Mouse (Mus musculus): ENCODE data around the gene Slc35g2.
A peak's percentile ranks its signal among the peaks of the same experiment; 100 is the strongest.

Gene Slc35g2

DNA sequence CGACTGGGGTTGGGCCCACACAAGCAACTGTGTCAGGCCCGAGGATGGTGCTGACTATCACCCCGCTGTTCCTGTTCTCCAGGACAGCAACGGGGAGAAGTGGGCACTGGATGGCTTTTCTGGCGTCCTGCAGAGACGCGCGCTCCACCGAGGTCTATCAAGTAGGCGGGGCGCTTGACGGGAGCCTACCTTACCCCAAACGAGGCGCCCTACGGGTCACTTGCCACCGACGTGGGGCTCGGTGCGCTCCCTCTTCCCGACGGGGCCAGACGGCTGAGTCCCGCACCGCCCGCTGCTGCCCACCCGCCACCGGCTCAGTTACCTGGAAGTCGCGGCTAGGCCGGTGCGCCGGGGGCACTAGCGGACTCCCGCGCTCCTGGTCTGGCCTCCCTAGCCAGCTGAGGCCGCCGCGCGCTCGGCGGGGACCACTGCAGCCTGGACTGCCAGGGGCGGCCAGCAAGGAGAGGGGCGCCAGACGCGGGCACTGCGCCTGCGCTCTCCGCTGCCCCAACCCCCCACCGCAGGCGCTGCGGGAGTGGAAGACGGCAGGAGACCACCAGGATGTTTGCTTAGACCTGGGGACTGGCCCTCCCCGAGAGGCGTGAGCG is at the start of gene Slc35g2:
TSS of gene Slc35g2 (minus strand) at position 465 of the 608 bp plus-strand sequence.
- peak; percentile 51 for DNase-seq (ENCODE audit: low read depth, low spot score)

- DNase-seq (ENCODE audit: low read depth, low spot score) = no peak
Measured at GRCm38 (mm10) chr9:100616947-100617346, 46.1 kb upstream of the Slc35g2 start.

DNA sequence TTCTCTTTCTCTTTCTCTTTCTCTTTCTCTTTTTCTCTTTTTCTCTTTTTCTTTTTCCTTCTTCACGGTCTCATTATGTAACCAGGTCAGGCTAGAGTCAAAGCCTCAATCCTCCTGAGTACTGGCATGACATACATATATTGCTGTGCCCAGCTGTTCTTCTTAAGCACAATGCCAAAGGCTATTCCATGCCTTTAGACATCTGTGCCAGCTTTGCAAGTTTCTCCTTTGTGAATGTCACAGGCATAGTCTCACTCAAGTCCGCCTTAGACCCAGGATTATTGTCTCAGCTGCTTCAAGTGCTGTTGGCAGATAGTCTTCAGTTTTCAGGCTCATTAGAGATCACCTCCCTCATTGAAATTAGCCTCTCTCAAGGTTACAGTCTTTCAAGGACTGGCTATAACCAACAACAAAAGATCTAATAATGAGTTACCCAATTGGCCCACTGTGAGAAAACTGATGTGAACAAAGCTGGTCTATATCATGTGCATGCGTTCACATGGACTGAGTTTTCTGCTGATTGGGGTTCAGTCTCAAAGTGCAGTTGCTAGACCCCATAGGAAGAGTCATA is 42.7 kb upstream of the Slc35g2 start:
- DNase-seq (ENCODE audit: low read depth, low spot score) = no peak

GRCm38 (mm10) chr9:100605985-100606554 is 35.2 kb upstream of the Slc35g2 start:
- peak; percentile 96 for DNase-seq (ENCODE audit: low read depth, low spot score)

DNA sequence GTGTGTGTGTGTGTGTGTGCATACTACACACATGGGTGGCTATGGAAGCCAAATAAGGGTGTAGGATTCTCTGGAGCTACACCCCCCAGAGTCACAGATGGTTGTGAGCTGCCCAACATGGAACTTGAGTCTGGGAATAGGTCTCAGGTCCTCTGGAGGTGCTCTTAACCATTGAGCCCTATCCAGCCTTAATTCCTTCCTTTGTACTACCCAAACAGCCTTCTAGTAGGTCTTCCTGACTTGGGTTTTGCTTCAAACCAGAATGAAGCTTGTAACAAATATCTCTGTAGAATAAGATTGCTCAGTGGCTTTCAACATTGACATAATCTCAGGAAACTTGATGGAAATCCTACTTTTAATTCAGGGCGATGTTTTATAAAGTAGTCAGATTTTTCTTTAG is 34.6 kb upstream of the Slc35g2 start:
- peak; percentile 65 for DNase-seq (ENCODE audit: low read depth, low spot score)

DNA sequence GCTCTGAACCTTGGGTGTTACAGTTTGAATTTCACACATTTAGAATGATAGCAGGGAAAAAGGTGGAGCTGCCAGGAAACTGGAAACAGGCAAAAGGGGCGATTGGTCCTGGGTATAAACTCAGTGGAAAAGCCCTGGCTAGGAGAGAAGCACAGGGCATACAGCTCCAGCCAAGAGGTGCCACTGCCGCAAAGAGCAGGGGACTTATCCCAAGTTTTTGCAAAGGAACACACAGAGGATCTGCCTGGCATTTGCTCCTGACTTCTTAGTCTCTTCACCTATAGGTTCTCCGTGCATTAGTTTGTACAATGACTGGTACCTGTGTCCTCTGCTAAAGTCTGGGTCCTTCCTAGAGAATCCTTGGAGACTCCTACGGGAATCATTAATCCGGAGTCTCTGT is 32.3 kb upstream of the Slc35g2 start:
- DNase-seq (ENCODE audit: low read depth, low spot score) = no peak

- DNase-seq (ENCODE audit: low read depth, low spot score) = no peak
Measured at GRCm38 (mm10) chr9:100602130-100602529, 31.2 kb upstream of the Slc35g2 start.

DNA sequence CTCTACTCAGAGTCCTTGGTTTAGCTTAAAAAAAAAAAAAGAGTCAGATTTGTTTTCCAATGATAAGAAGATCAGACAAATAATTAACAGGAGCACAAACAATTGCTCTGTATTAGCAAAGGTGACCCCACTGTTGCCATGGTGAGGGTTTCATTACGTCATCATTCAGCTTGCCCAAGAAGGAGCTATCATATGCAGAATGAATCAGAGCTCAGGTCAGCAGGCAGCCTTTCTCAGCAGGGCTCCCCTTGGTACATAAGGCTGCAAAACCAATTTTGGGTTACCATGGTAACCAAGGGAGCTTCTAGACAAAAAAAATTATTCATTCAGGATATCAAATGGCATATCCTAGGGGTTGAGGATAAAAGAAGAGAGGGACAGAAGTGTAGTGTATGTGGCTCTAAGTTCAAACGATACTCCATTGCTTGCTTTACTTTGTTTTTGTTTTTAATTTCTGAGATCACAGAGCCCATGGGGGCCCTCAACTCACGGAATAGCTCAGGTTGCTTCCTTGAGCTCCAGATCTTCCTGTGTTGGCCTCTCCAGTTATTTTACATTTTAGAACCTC is 29.0 kb upstream of the Slc35g2 start:
- DNase-seq (ENCODE audit: low read depth, low spot score) = no peak

- DNase-seq (ENCODE audit: low read depth, low spot score) = peak; percentile 71
Measured at GRCm38 (mm10) chr9:100597546-100597945, 26.7 kb upstream of the Slc35g2 start, which contains the start of gene Stag1. Gene Stag1 (plus strand): TSS chr9:100597798.

GRCm38 (mm10) chr9:100596317-100596716 is 25.4 kb upstream of the Slc35g2 start:
- peak; percentile 81 for DNase-seq (ENCODE audit: low read depth, low spot score)

DNA sequence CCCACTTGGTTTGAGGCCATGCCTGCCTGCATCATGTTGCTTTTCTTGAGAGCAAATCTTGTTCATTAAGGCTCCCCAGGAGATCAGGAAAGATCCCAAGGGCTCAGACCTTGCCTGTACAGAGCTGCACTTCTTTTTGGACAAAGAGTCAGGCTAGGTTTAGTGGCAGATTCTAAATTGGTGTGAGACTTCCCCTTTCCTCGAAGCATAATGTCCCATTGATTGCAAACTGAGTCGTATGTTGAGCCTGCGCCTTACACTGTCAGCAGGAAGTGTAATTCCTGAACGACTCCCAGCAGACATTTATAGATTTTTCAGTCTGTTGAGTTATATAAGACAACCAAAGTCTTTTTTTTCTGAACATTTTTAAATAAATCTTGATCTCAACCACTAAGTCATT is 19.6 kb upstream of the Slc35g2 start:
- no peak for DNase-seq (ENCODE audit: low read depth, low spot score)

DNA sequence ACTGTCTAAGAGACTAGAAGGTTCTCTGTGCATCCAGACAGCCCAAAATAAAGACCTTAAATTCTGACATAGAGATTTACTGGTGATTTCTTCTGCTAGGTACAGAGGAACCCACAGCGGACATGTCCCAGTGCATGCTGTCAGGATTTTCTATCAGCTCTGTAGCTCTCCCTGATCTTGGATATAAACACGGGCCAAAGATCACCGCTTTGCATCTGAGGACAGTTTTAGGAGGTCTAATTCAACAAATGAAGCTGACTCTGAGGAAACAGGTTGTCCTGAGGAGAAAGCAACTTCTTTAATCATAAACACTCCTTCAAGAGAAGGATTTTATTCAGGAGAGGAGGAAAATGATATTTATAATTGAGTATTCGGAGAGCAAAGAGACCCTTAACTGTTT is 13.1 kb upstream of the Slc35g2 start:
- DNase-seq (ENCODE audit: low read depth, low spot score) = no peak

DNA sequence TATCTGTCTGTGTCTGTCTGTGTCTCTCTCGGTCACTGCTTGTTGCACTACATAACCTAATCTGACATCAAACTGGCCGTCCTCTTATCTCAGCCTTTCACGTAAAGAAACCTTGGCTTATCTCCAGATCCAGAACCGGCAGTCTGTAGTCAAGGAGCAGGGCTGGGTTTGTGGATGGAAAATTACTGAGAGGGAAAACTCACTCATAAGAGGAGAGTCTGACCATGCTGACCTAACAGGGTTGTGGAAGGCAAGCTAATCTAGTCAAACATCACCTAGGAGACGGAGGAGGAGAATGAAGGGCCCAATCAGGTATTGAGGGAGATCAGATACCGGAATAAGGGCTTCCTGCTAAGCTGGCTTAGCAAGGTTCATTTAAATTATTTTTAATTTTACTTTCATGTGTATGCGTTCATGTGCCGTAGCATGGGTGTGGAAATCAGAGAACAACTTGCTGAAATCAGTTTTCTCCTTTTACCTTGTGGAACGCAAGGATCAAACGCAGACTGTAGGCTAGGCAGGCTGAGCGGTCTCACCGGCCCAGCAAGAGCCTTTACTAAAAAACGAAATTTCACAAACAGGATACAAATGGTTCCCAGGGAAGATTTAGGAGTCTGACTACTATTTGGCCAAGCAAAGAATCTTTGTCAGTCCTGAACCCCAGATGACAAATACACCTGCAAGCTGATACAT is 12.1 kb upstream of the Slc35g2 start:
- peak; percentile 25 for DNase-seq (ENCODE audit: low read depth, low spot score)

DNA sequence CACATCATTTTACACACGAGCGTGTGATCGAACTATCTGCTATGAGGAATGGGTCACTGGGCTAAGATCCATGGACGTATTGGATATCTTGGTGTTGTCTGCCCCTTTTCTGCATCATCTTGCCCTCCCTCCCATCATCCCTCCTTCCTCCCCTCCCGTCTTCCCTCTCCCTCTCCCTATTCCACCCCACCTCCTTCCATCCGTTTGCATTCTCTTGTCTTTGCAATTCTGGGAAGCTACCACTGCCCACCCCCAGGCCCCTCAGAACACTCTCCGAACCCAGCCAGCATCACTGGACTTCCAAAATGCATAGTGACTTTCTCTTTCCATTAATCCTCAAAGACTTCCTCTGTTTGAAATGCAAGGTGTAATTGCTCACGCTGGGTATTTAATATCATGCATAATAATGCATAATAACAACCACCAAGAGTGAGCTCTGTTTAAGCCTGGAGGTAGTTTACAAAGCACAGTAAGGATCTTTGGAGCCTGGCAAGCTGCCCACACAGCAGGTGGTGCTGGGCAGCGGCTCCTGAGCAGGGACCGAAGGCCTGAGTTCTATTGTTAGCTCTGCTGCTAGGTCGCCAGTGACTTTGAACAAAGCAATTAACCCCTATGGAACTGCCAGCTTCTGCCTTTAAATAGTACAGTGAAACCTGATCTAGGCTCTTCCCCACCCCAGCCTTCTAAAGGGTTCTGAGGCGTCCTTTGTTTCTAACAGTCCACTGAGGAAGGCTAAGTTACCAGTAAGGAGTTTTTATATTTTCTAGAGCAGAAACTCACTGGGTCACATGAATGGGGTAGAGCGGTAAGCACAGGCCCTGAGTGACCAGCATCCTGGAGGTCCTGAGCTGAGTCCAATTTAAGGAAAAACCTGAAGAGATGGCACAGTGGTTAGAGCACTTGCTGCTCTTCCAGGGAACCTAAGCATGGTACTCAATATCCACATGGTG is 10.9 kb upstream of the Slc35g2 start:
- peak; percentile 89 for DNase-seq (ENCODE audit: low read depth, low spot score)

GRCm38 (mm10) chr9:100580196-100580740 is 9.4 kb upstream of the Slc35g2 start:
- peak; percentile 79 for DNase-seq (ENCODE audit: low read depth, low spot score)

DNA sequence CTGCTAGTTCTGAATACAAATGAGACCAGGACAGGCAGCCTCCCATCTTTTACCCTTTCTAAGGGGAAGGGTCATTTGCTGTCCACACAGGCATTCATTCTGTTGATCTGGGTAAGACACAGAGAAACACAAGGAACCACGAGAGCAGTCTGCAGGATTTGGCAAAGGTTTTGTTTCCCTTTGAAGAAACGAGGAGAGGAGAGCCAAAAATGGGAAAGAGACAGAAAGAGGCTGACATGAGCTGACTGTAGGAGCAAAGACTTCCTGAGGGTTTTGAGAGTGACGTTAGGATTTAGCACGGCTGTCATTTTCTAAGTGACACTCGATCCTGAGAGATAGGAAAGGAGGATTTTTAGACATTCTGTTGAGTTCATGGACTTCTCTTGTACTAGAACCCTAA is 3.1 kb upstream of the Slc35g2 start:
- no peak for DNase-seq (ENCODE audit: low read depth, low spot score)

DNA sequence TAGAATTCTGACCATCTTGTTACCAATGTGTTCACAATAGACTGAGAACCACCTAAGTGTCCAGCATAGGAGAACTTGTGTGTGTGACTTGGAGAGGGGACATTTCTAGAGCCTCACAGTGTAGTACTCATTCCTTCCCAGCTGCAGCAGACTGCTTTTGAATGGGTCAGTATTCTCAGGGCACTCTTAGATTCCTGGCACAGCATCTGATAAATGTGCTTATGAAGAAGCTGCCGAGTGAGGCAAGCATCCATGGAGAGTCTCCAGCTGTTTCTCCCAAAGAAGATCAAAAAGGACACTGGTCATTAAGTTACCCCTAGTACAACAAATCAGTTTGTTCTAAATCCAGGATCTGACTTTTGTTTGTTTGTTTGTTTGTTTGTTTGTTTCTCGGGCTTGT is 2.4 kb upstream of the Slc35g2 start:
- DNase-seq (ENCODE audit: low read depth, low spot score) = no peak

DNA sequence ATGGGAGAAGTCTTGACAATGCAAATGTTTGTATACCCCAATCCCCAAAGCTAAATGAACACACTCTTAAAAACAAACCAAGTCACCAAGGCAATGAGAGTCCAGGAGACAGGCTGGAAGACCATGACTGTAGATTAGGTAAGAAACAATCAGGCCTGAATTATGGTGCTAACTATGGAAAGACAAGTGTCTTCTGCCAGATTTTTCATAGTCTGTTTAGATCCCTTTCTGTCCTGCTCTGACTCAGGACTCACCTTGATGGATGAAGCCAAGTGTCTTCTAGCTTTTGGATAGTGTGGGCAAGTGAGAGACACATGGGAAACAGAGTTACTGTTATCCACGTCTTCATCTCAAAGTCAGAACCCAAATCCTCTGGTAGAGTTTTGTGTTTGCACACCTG is 621 bp upstream of the Slc35g2 start:
- no peak for DNase-seq (ENCODE audit: low read depth, low spot score)

DNA sequence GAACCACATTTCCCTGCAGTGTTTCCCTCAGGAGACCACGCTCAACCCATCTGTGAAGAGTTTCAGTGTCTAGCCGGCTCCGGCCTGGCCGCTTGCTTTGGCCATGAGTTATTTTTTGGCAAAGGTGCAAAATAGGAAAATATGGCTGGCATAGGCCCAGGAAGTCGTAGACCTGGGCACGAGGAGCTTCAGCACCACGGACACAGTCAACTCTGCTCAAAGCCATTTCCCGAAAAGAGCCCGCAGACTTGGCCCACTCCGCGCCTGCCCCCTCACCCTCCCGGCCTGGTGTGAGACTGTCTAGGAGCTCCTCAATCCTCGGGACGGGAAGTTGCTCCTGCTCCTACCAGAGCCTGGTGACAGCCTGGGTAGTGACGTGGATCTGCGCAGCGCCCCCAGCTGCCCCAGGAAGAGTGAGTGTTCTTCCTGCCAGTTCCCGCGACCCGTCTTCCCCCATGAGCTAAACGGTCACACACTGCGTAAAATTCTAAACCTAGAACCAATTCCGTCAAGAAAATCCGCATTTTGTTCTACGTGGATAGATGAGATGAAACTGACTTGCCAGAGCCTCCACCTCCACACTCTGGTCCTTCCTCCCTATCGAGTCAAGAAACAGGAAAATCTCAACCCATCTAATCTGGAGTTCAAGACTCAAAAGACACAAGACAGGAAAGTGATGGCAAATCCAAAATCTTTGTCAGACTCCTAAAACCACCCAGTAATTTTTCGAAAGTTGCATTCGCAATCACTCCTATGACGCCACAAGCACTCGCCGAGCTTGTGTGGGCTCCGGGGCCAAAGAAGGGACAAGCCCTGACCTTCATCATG is 878 bp downstream of the Slc35g2 start:
- peak; percentile 78 for DNase-seq (ENCODE audit: low read depth, low spot score)

DNA sequence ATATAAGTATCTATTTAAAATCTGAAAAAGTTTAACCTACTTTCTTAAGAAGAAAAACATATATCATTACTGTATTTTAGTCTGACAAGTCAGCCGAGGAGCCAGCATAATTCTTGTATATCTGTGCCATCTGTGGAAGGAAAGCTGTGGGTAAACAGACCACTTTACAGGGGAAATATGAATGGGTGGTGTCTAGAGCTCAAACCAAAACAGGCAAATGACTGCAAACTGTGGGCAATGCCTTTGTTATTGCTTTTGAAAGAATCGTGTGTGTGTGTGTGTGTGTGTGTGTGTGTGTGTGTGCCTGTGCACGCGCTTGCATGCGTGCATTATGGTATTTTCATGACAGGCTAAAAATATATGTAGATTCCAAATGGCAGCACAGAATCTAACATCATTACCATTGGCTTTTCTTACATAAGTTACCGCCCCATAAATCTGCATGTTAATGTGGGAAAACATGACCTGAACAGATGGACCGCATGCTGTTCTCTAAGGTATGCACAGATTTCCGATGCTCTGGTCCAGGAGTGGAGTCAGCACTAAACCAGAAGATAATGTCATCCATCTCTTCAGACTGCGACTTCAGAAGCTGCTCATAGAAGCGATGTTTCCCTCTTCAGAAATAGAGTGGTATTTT is 10.5 kb downstream of the Slc35g2 start:
- no peak for DNase-seq (ENCODE audit: low read depth, low spot score)

Measured in ZHBTc4 (cell line).